Mouse (Mus musculus) midbrain, embryonic 15.5 days (tissue): ENCODE results near the gene Rap1gds1. TPM values are rescaled to one million over a fixed set of nuclear protein-coding genes. Genes with fewer than 3 reads are reported as not detected.

Source experiments
- ATAC-seq: fragments of 200-750 bp; cut with Nextera tagmentation; replicated peaks from 2 replicates; pipeline ENCODE4 v1.8.0; 2017; ENCODE audit warnings: moderate TSS enrichment
- H3K27ac ChIP-seq: fragments of 300-500 bp; sonication (generic); 2 replicates; pipeline ENCODE4 v1.5.1; 2015; ENCODE audit warnings: mild to moderate bottlenecking, inconsistent platforms
- H3K27me3 ChIP-seq: fragments of 300-500 bp; sonication (generic); replicated peaks from 2 replicates; pipeline ENCODE4 v1.6.1; 2015; ENCODE audit warnings: inconsistent platforms
- H3K36me3 ChIP-seq: fragments of 300-500 bp; sonication (generic); replicated peaks from 2 replicates; pipeline ENCODE4 v1.6.1; 2015; ENCODE audit warnings: inconsistent platforms
- H3K4me1 ChIP-seq: fragments of 300-500 bp; sonication (generic); 2 replicates; pipeline ENCODE4 v1.6.1; 2015; ENCODE audit warnings: inconsistent platforms
- H3K4me2 ChIP-seq: fragments of 300-500 bp; sonication (generic); 2 replicates; pipeline ENCODE4 v1.6.1; 2015; ENCODE audit warnings: inconsistent platforms, mild to moderate bottlenecking, moderate library complexity
- H3K4me3 ChIP-seq: fragments of 300-500 bp; sonication (generic); 2 replicates; pipeline ENCODE4 v1.5.1; 2015; ENCODE audit warnings: mild to moderate bottlenecking, inconsistent platforms
- H3K9ac ChIP-seq: fragments of 300-500 bp; sonication (generic); 2 replicates; pipeline ENCODE4 v1.6.1; 2015; ENCODE audit warnings: mild to moderate bottlenecking, inconsistent platforms
- H3K9me3 ChIP-seq: fragments of 300-500 bp; sonication (generic); 2 replicates; pipeline ENCODE4 v1.6.1; 2016; ENCODE audit warnings: inconsistent platforms
- WGBS: fragments of 180-500 bp; shearing (Covaris S2); methylation state at CpG from one replicate; pipeline ENCODE4 v1.1.7; 2015; ENCODE audit warnings: mixed read lengths; 5-methylcytosine and 5-hydroxymethylcytosine counted together
- polyA plus RNA-seq: library from polyadenylated mRNA; unstranded; fragments of >200 nt; fragmentation: Nextera tagmentation; extraction: Ambion mirVana; gene quantifications from 2 replicates; pipeline ENCODE4 v1.2.1, GENCODE M21; 2015

Gene Rap1gds1
- polyA plus RNA-seq, 1 experiment from 2014 or later: 70.6 TPM

GRCm38 (mm10) chr3:138889769-138890295 is 185.2 kb downstream of the Rap1gds1 start:
- no peaks in the 10 kb centered on the region for H3K27me3 ChIP-seq
- 70% methylated on average over 10 of the region's 10 CpGs for WGBS
- no peak overlapping the region for H3K4me2 ChIP-seq
- no peak overlapping the region for H3K4me3 ChIP-seq
- H3K9me3 ChIP-seq: no peaks in the 10 kb centered on the region
- ATAC-seq: no peak
- no peak overlapping the region for H3K9ac ChIP-seq
- no peaks in the 10 kb centered on the region for H3K36me3 ChIP-seq
- no peak overlapping the region for H3K27ac ChIP-seq
- H3K4me1 ChIP-seq: peaks cover 19% of the 10 kb centered on the region

DNA sequence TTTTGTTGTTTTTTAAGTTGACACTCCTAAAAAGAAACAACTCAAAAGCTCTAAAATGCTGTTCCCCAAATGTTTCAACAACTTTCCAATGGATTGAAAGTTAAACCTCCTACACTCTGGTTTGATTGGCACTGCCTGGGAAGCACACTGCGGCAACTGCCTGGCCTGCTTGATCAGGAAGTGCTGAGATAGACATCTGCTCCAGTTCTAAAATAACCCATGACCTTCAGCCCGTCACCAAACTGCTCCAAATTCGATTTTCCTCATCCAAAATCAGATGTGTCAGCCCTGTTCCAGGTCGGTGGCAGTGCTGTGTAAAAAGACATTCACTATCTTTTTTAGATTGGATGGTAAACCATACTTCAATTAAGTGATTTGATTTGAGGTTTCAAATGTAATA is 185.8 kb downstream of the Rap1gds1 start:
- Histone ChIP-seq H3K9me3 (no peaks in the 10 kb centered on the region), H3K36me3 (no peaks in the 10 kb centered on the region), H3K4me2 (no peak overlapping the region), H3K4me3 (no peak overlapping the region), H3K27ac (no peak overlapping the region), H3K9ac (no peak overlapping the region), H3K27me3 (no peaks in the 10 kb centered on the region), H3K4me1 (peaks cover 19% of the 10 kb centered on the region)
- ATAC-seq: no peak
- 72% methylated on average over 4 of the region's 4 CpGs for WGBS

DNA sequence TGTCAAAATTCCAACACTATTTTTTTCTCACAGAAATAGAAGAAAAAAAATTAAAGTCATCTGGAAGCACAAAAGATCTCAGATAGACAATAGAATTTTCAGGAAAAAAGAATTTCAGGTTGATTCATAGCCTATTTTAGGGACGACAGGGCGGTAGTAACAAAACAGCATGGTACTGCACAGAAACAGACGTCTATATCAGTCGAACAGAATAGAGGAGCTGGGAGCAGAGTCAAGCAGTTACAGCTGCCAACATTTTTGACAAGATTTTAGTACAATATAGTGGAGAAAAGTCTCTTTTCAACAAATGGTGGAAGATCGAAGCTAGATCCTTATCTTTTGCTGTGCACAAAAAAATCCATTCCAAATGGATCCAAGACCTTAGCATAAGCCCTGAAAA is 188.9 kb downstream of the Rap1gds1 start:
- Histone ChIP-seq H3K9me3 (no peaks in the 10 kb centered on the region), H3K4me1 (peaks cover 22% of the 10 kb centered on the region), H3K4me2 (no peak overlapping the region), H3K9ac (no peak overlapping the region), H3K36me3 (no peaks in the 10 kb centered on the region), H3K4me3 (no peak overlapping the region), H3K27me3 (no peaks in the 10 kb centered on the region), H3K27ac (no peak overlapping the region)
- WGBS: 83% methylated on average over 5 of the region's 5 CpGs
- ATAC-seq: no peak

- ATAC-seq: peak; percentile 88
- Histone ChIP-seq H3K27ac (peak overlapping the region; percentile 63), H3K9ac (no peak overlapping the region), H3K36me3 (no peaks in the 10 kb centered on the region), H3K4me1 (peaks cover 12% of the 10 kb centered on the region; the same call in 1 of the 2 replicates), H3K9me3 (no peaks in the 10 kb centered on the region), H3K27me3 (no peaks in the 10 kb centered on the region), H3K4me2 (no peak overlapping the region), H3K4me3 (no peak overlapping the region)
- 52% methylated on average over 6 of the region's 6 CpGs for WGBS
Observed at GRCm38 (mm10) chr3:138881725-138882347, 193.2 kb downstream of the Rap1gds1 start.

DNA sequence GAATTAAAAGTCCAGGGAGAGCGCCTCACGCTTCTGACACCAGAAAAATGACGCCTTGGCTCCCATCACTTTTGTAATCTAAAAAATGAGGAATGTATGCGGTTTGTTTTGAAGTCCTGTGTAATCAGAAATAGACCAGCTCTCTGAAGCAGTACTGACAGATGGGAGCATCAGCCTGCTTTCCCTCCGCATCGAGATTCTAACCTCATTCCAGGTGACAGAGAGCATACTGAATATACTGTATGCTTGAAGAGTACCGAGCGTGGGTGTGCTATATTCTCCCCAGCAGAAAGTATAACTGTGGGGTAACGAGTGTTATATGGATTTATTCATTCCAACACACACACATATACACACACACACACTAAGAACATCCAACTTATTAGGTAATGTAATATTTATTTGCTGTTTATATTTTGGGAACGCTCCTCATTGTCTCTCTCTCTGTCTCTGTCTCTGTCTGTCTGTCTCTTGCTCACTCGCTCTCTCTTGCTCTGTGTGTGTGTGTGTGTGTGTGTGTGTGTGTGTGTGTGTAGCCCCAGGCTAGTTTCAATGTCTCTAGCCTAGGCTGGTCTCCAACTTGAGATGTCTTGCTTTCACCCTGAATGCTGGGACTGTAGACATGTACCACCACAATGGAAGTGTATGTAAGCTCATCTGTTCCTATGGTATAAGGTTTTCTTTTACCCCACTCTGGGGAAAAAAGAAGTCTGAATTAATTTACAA is 193.8 kb downstream of the Rap1gds1 start:
- WGBS: 80% methylated on average over 11 of the region's 11 CpGs
- Histone ChIP-seq H3K27me3 (no peaks in the 10 kb centered on the region), H3K4me3 (no peak overlapping the region), H3K9me3 (no peaks in the 10 kb centered on the region), H3K9ac (no peak overlapping the region), H3K4me2 (no peak overlapping the region), H3K36me3 (no peaks in the 10 kb centered on the region), H3K4me1 (peaks cover 12% of the 10 kb centered on the region; the same call in 1 of the 2 replicates), H3K27ac (peak overlapping the region; percentile 63)
- ATAC-seq: peak; percentile 76

DNA sequence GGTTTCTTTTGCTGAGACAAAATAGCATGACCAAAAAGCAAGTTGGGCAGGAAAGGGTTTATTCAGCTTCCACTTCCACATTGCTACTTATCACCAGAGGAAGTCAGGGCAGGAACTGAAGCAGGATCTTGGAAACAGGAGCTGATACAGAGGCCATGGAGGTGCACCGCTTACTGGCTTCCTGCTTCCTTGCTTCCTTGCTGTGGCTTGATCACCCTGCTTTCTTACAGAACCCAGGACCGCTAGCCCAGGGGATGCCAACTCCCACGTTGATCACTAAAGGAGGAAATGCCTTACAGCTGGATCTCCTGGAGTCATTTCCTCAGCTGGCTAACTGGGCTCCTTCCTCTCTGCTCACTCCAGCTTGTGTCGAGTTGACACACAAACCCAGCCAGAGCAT is 197.3 kb downstream of the Rap1gds1 start:
- no peak overlapping the region for H3K27ac ChIP-seq

GRCm38 (mm10) chr3:138876931-138877361 is 198.1 kb downstream of the Rap1gds1 start:
- no peak overlapping the region for H3K4me3 ChIP-seq
- H3K9me3 ChIP-seq: no peaks in the 10 kb centered on the region
- no peak overlapping the region for H3K9ac ChIP-seq
- no peak overlapping the region for H3K4me2 ChIP-seq
- ATAC-seq: no peak
- 86% methylated on average over 14 of the region's 14 CpGs for WGBS
- no peaks in the 10 kb centered on the region for H3K36me3 ChIP-seq
- no peaks in the 10 kb centered on the region for H3K27me3 ChIP-seq
- H3K27ac ChIP-seq: no peak overlapping the region; the same call in 1 of the 2 replicates
- peaks cover 10% of the 10 kb centered on the region; the same call in 1 of the 2 replicates for H3K4me1 ChIP-seq

More for the DNA sequence above, 197.3 kb downstream of the Rap1gds1 start:
- H3K27me3 ChIP-seq: no peaks in the 10 kb centered on the region
- no peak overlapping the region for H3K9ac ChIP-seq
- no peaks in the 10 kb centered on the region for H3K9me3 ChIP-seq
- H3K4me1 ChIP-seq: peaks cover 12% of the 10 kb centered on the region; the same call in 1 of the 2 replicates
- H3K36me3 ChIP-seq: no peaks in the 10 kb centered on the region
- no peak overlapping the region for H3K4me3 ChIP-seq
- no peak overlapping the region for H3K4me2 ChIP-seq
- 81% methylated on average over 4 of the region's 4 CpGs for WGBS
- ATAC-seq: no peak

- H3K4me3 ChIP-seq: no peak overlapping the region
- H3K36me3 ChIP-seq: no peaks in the 10 kb centered on the region
- no peak for ATAC-seq
- H3K4me2 ChIP-seq: no peak overlapping the region
- H3K27me3 ChIP-seq: no peaks in the 10 kb centered on the region
- H3K9me3 ChIP-seq: no peaks in the 10 kb centered on the region
- no peak overlapping the region for H3K9ac ChIP-seq
- H3K4me1 ChIP-seq: peaks cover 5% of the 10 kb centered on the region; the same call in 1 of the 2 replicates
- 79% methylated on average over 10 of the region's 10 CpGs for WGBS
- no peak overlapping the region; the same call in 1 of the 2 replicates for H3K27ac ChIP-seq
Observed at GRCm38 (mm10) chr3:138876418-138876817, 198.6 kb downstream of the Rap1gds1 start.

DNA sequence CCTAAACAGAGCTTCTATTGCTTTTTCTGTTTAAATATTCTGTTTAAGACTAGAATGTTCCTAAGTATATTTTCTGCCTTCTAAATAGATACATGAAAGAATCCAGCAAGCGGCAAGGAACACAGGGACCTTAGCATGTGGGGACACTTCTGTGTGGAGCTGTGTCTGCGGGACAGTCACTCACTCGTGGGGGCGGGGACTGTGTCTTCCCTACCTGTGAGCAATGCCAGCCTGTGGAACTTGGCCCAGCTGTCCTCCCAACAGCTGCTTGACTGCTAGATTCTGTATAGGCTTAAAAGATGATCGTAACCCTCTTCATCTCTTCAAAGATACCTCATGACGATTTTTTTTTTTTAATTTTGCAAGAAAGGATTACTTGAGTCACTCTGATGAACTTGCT is 199.1 kb downstream of the Rap1gds1 start:
- no peaks in the 10 kb centered on the region for H3K9me3 ChIP-seq
- no peaks in the 10 kb centered on the region for H3K27me3 ChIP-seq
- no peak overlapping the region for H3K4me2 ChIP-seq
- no peak overlapping the region for H3K27ac ChIP-seq
- H3K9ac ChIP-seq: no peak overlapping the region
- no peak overlapping the region for H3K4me3 ChIP-seq
- ATAC-seq: no peak
- H3K36me3 ChIP-seq: no peaks in the 10 kb centered on the region
- H3K4me1 ChIP-seq: peaks cover under 1% of the 10 kb centered on the region; the same call in 1 of the 2 replicates
- 97% methylated on average over 6 of the region's 6 CpGs for WGBS

Other genes with a start within 250 kb of the Rap1gds1 start
- 0.08 and 0.10 TPM in 2 replicates for gene Stpg2, start 130.5 kb upstream of the Rap1gds1 start, polyA plus RNA-seq